Comparison of ENCODE assay signal across 27 mouse cellular contexts in genomic region chr1:162353831-162354230, GRCm38 (mm10).
"Had no signal": no experiment of that assay in that cellular context is flagged by ENCODE, and none has a peak within 500 bp of the region (broad histone marks: within the 10 kb centered on the region; RNA-seq: fewer than 3 reads in every experiment).

No protein-coding gene starts in this region.

- H3K4me2 ChIP-seq: heart, embryonic 12.5 days; hindbrain, embryonic 12.5 days; hindbrain, embryonic 14.5 days; intestine, embryonic 15.5 days; limb, embryonic 12.5 days; liver, embryonic 11.5 days; liver, embryonic 13.5 days had no signal

- DNase-seq: gastrocnemius, adult 2 months; gastrocnemius, postnatal 10 days; gastrocnemius, postnatal 25 days; heart, adult 18-20 months; heart, postnatal 10 days; heart, postnatal 4 days; kidney, adult 18-20 months; kidney, adult 8-10 months; kidney, postnatal 10 days; kidney, postnatal 25 days; kidney, postnatal 4 days; liver; liver, embryonic 13.5 days had no signal

- H3K4me1 ChIP-seq: heart, embryonic 10.5 days; heart, embryonic 12.5 days; hindbrain, embryonic 10.5 days; hindbrain, embryonic 12.5 days; intestine, embryonic 15.5 days; limb, embryonic 12.5 days; liver, embryonic 13.5 days had no signal

- H3K9ac ChIP-seq: heart, embryonic 12.5 days; hindbrain, embryonic 12.5 days; hindbrain, embryonic 14.5 days; intestine, embryonic 15.5 days; limb, embryonic 12.5 days; liver, embryonic 13.5 days had no signal

- H3K27me3 ChIP-seq: heart, embryonic 12.5 days; hindbrain, embryonic 12.5 days; intestine, embryonic 15.5 days; limb, embryonic 12.5 days; liver, embryonic 13.5 days had no signal

- H3K9me3 ChIP-seq: heart, embryonic 10.5 days; heart, embryonic 12.5 days; hindbrain, embryonic 10.5 days; hindbrain, embryonic 12.5 days; intestine, embryonic 15.5 days; limb, embryonic 10.5 days; limb, embryonic 12.5 days; liver, embryonic 13.5 days had no signal

- ATAC-seq: hindbrain, embryonic 16.5 days; inflammation-experienced regulatory T-cells, adult 6 months; intestine, embryonic 15.5 days; intestine, postnatal 0 days had no signal

- H3K36me3 ChIP-seq: heart, embryonic 10.5 days; heart, embryonic 12.5 days; hindbrain, embryonic 10.5 days; hindbrain, embryonic 12.5 days; intestine, embryonic 15.5 days; limb, embryonic 10.5 days; limb, embryonic 12.5 days; liver, embryonic 13.5 days had no signal

- H3K4me3 ChIP-seq: gastrocnemius, adult 2 months; heart, embryonic 10.5 days; heart, embryonic 12.5 days; hindbrain, embryonic 10.5 days; hindbrain, embryonic 12.5 days; intestine, embryonic 15.5 days; layer of hippocampus, adult 2 months; left cerebral cortex, adult 2 months; limb, embryonic 10.5 days; limb, embryonic 12.5 days; liver, embryonic 13.5 days had no signal

- H3K27ac ChIP-seq: gastrocnemius, adult 2 months; heart, embryonic 10.5 days; hindbrain, embryonic 10.5 days; hindbrain, embryonic 12.5 days; hindbrain, embryonic 14.5 days; intestine, embryonic 15.5 days; layer of hippocampus, adult 2 months; left cerebral cortex, adult 2 months; limb, embryonic 10.5 days; limb, embryonic 12.5 days; liver, embryonic 13.5 days had no signal
